Mouse (Mus musculus) lung, postnatal 0 days (tissue): ENCODE measurements around the gene Sf3a2.

ENCODE experiments used
- CTCF ChIP-seq: IDR thresholded peaks from 2 replicates; pipeline ENCODE4 v1.5.1; 2016; ENCODE audit warnings: antibody characterized with exemption, mild to moderate bottlenecking
- EP300 ChIP-seq: IDR thresholded peaks from 2 replicates; pipeline ENCODE4 v1.6.1; 2016; ENCODE audit warnings: antibody characterized with exemption, mild to moderate bottlenecking, control low read depth

- no peak for TF ChIP-seq CTCF
- no peak for TF ChIP-seq EP300
These were observed 4.8 kb upstream of the Sf3a2 start for GRCm38 (mm10) chr10:80793033-80793784.
